Mouse (Mus musculus): ENCODE data around the gene Plekhh2. TPM values are rescaled to one million over a fixed set of nuclear protein-coding genes. Genes with fewer than 3 reads are reported as not detected.

The Plekhh2 gene
- total RNA-seq, 2 experiments from 2014 or later = 0.25 to 0.81 TPM

Other genes starting within 250 kb of the Plekhh2 start
- 28.2 and 32.7 TPM in 2 replicates for gene Thada, start 45.7 kb upstream of the Plekhh2 start, total RNA-seq (2015)
- gene Thada, start 45.7 kb upstream of the Plekhh2 start, total RNA-seq (2017) = 27.1 and 33.8 TPM in 2 replicates
- 4.9 and 6.3 TPM in 2 replicates for gene Dync2li1, start 114.6 kb downstream of the Plekhh2 start, total RNA-seq (2015)
- gene Dync2li1, start 114.6 kb downstream of the Plekhh2 start, total RNA-seq (2017) = 3.5 and 5.9 TPM in 2 replicates
- gene Abcg8, start 164.4 kb downstream of the Plekhh2 start, total RNA-seq (2015) = not detected in 2 replicates
- gene Abcg8, start 164.4 kb downstream of the Plekhh2 start, total RNA-seq (2017) = not detected in 2 replicates
- gene Abcg5, start 171.1 kb downstream of the Plekhh2 start, total RNA-seq (2015) = not detected in 2 replicates
- gene Abcg5, start 171.1 kb downstream of the Plekhh2 start, total RNA-seq (2017) = not detected in 2 replicates

Data from megakaryocyte progenitor cell, adult 5-6 weeks (primary cell).